Mouse (Mus musculus) ES-Bruce4 (cell line): ENCODE data around the gene Lonp1. TPM values are rescaled to one million over a fixed set of nuclear protein-coding genes. Genes with fewer than 3 reads are reported as not detected.

Source experiments
- H3K27ac ChIP-seq: 2 replicates; pipeline ENCODE4 v1.5.1; 2012; ENCODE audit warnings: low read length, inconsistent platforms; ENCODE audit not compliant: insufficient read depth
- H3K27me3 ChIP-seq: 2 replicates; pipeline ENCODE4 v1.6.1; 2012; ENCODE audit warnings: mild to moderate bottlenecking, low read length, inconsistent platforms; ENCODE audit not compliant: control insufficient read depth, poor library complexity, insufficient read depth, severe bottlenecking
- H3K36me3 ChIP-seq: 2 replicates; pipeline ENCODE4 v1.6.1; 2012; ENCODE audit warnings: inconsistent platforms, mild to moderate bottlenecking, low read length, moderate library complexity; ENCODE audit not compliant: control insufficient read depth, poor library complexity, insufficient read depth, severe bottlenecking
- H3K4me1 ChIP-seq: one replicate; pipeline ENCODE4 v1.8.1; 2011; ENCODE audit warnings: low read length; ENCODE audit not compliant: control insufficient read depth, insufficient read depth
- H3K4me3 ChIP-seq: 2 replicates; pipeline ENCODE4 v1.5.1; 2011; ENCODE audit warnings: low read depth, mild to moderate bottlenecking, low read length
- H3K9ac ChIP-seq: 2 replicates; pipeline ENCODE4 v1.6.1; 2012; ENCODE audit warnings: low read depth, mild to moderate bottlenecking, inconsistent platforms; ENCODE audit not compliant: poor library complexity, severe bottlenecking
- H3K9me3 ChIP-seq: replicated peaks from 2 replicates; pipeline ENCODE4 v1.6.1; 2012; ENCODE audit warnings: mild to moderate bottlenecking, low read length, inconsistent platforms; ENCODE audit not compliant: control insufficient read depth, poor library complexity, insufficient read depth, severe bottlenecking
- CTCF ChIP-seq: IDR thresholded peaks from one replicate; pipeline ENCODE4 v1.8.1; 2011; ENCODE audit warnings: low read depth, low read length
- EP300 ChIP-seq: IDR thresholded peaks from 2 replicates; pipeline ENCODE4 v1.6.1; 2011; ENCODE audit warnings: low read depth, low read length; ENCODE audit not compliant: insufficient read depth
- POLR2A ChIP-seq: IDR thresholded peaks from one replicate; pipeline ENCODE4 v1.8.1; 2011; ENCODE audit warnings: low read length; ENCODE audit not compliant: insufficient read depth
- polyA plus RNA-seq: library from polyadenylated mRNA; stranded (reverse); fragments of >200 nt; gene quantifications from 2 replicates; pipeline ENCODE4 v1.2.4, GENCODE M21; 2011; ENCODE audit warnings: low read depth; ENCODE audit not compliant: missing spikeins, insufficient read depth, insufficient read length

The Lonp1 gene
- polyA plus RNA-seq, 1 experiment, result 60.3 TPM

DNA sequence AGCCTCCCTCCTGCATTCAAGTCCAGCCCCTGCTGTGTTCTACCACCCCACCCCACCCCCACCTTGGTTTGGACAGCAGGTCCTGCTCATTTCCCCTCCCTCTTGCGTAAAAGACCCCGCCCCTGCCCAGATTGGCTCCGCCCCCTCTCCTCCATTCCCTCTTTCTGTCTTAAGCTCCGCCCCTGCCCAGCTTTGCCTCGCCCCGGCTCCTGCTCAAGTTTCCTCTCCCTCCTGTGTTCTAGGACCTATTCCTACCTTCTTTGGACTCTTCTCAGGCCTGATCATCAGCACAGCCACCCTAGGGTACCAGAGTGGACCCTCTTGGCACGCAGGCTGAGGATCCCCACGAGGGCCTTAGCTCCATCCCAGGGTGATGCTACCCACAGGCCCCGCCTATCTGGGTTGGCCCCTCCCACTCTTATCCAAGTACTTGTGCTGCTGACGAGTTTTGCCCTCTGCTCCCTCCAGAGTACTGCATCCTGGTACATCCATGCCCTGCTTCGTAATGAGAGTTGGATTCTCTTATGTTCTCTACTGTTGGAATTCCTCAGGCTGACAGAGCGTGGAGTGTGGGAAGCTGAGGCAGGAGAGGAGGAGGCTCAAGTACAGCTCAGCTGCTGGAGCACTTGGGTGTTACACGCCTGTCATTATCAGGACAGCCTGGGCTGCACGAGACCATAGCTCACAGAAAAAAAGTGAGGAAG, 14.7 kb downstream of the Lonp1 start:
- H3K36me3 ChIP-seq, result peaks cover 20% of the 10 kb centered on the region
- H3K27me3 ChIP-seq, result no peaks in the 10 kb centered on the region
- TF ChIP-seq POLR2A (peak; percentile 77), EP300 (0 out of 2 replicates have a peak, but pooled peaks have one; percentile 4), CTCF (no peak)
- H3K4me1 ChIP-seq, result peaks cover 2% of the 10 kb centered on the region
- peak overlapping the region; percentile 70 for H3K9ac ChIP-seq
- peak overlapping the region; percentile 70 for H3K27ac ChIP-seq
- peak overlapping the region; percentile 95 for H3K4me3 ChIP-seq
- H3K9me3 ChIP-seq, result no peaks in the 10 kb centered on the region

- H3K27ac ChIP-seq, result peak overlapping the region; percentile 46; the same call in 1 of the 2 replicates
- H3K4me1 ChIP-seq, result peaks cover 2% of the 10 kb centered on the region
Measured at GRCm38 (mm10) chr17:56611323-56611722, 15.4 kb downstream of the Lonp1 start.

GRCm38 (mm10) chr17:56609452-56610171, 17.1 kb downstream of the Lonp1 start, which contains the start of gene 2410015M20Rik:
Gene 2410015M20Rik (minus strand): TSS chr17:56609771.
- TF ChIP-seq POLR2A (no peak), EP300 (no peak), CTCF (peak; percentile 2)
- Histone ChIP-seq H3K27ac (peak within 1 kb of the TSS; percentile 20), H3K4me1 (peaks cover 2% of the 10 kb centered on the region), H3K27me3 (no peaks in the 10 kb centered on the region), H3K36me3 (peaks cover 31% of the 10 kb centered on the region), H3K9me3 (no peaks in the 10 kb centered on the region), H3K4me3 (peak within 1 kb of the TSS; percentile 97), H3K9ac (peak within 1 kb of the TSS; percentile 81)

More at GRCm38 (mm10) chr17:56611323-56611722, 15.4 kb downstream of the Lonp1 start:
- H3K4me3 ChIP-seq, result no peak overlapping the region
- peaks cover 25% of the 10 kb centered on the region for H3K36me3 ChIP-seq
- no peaks in the 10 kb centered on the region for H3K9me3 ChIP-seq
- TF ChIP-seq CTCF, result no peak
- TF ChIP-seq EP300, result no peak
- no peak for TF ChIP-seq POLR2A
- no peaks in the 10 kb centered on the region for H3K27me3 ChIP-seq
- no peak overlapping the region for H3K9ac ChIP-seq

DNA sequence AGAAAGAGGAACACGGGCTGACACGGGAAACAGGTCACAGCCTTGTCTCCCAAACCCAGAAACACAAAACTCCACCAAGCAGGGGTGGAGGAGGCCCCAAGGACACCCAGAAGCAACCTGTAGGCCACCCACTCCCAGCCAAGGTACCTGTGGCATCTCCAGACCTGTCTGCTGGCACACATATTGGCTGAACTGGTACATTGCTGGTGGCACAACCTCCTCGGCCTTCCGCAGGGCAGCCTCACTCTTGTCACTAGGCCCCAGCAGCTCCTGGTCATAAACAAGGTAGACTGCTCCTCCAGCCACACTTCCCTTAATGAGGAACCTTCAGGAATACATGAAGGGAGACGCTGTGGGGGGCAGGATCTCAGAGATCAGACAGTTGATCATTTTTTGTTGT, 18.0 kb downstream of the Lonp1 start:
- peaks cover 2% of the 10 kb centered on the region for H3K4me1 ChIP-seq
- TF ChIP-seq EP300 (no peak), CTCF (no peak), POLR2A (no peak)
- H3K4me3 ChIP-seq, result peak overlapping the region; percentile 97
- H3K9me3 ChIP-seq, result no peaks in the 10 kb centered on the region
- H3K27ac ChIP-seq, result no peak overlapping the region
- no peaks in the 10 kb centered on the region for H3K27me3 ChIP-seq
- peaks cover 29% of the 10 kb centered on the region for H3K36me3 ChIP-seq
- peak overlapping the region; percentile 81 for H3K9ac ChIP-seq

DNA sequence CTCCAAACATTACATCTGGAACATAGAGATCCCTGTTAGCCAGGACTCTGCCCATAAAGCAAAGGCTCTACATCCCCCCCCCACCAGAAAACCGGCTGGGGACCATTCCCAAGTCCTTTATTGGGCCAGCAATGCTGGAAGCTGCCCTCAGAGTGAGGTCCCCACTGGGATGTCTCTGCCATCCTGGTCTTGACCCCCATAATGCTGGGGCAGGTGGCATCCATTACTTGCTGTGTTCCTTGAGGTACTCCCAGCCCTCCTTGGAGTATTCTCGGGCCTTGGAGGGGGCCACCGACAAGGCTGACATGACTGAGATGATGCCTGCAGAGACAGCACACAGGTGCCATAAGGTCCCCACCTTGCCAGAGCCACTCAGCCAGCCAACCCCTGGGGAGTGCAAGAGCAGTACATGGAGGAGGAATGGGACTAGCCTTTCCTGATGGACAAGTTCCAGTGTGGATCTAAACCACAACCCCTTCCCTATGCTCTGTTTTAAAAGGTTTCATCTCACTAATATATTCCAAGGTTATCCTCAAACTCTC, 19.1 kb downstream of the Lonp1 start:
- peaks cover 39% of the 10 kb centered on the region for H3K36me3 ChIP-seq
- TF ChIP-seq POLR2A, result no peak
- no peak for TF ChIP-seq EP300
- TF ChIP-seq CTCF, result no peak
- H3K4me3 ChIP-seq, result no peak overlapping the region
- H3K27ac ChIP-seq, result no peak overlapping the region
- H3K9me3 ChIP-seq, result no peaks in the 10 kb centered on the region
- no peaks in the 10 kb centered on the region for H3K27me3 ChIP-seq
- H3K9ac ChIP-seq, result no peak overlapping the region
- H3K4me1 ChIP-seq, result peaks cover 2% of the 10 kb centered on the region
